Mouse (Mus musculus) erythroid progenitor cell, adult 5-6 weeks (primary cell): Measurements from ENCODE around the gene Tcf7. TPM values are rescaled to one million over a fixed set of nuclear protein-coding genes. Genes with fewer than 3 reads are reported as not detected.

Source experiments
- ATAC-seq: replicated peaks from 2 replicates; pipeline ENCODE4 v1.8.0; 2016; ENCODE audit warnings: moderate number of reproducible peaks, mild to moderate bottlenecking, moderate TSS enrichment, inconsistent platforms; ENCODE audit not compliant: poor library complexity, low FRiP score, severe bottlenecking
- total RNA-seq, 2 experiments: library from RNA; stranded (forward) in 1 of 2; stranded (reverse) in 1 of 2; fragments of 150-400 nt in 1 of 2; fragments of 186-747, 209-891 nt in 1 of 2; gene quantifications; 2 replicates each; pipeline versions ENCODE4 v1.2.3 to v1.2.4; 2015 to 2017; ENCODE audit warnings: low replicate concordance in 2 of 2

The Tcf7 gene
- total RNA-seq, 2 experiments from 2014 or later, result 1.4 to 22.6 TPM

DNA sequence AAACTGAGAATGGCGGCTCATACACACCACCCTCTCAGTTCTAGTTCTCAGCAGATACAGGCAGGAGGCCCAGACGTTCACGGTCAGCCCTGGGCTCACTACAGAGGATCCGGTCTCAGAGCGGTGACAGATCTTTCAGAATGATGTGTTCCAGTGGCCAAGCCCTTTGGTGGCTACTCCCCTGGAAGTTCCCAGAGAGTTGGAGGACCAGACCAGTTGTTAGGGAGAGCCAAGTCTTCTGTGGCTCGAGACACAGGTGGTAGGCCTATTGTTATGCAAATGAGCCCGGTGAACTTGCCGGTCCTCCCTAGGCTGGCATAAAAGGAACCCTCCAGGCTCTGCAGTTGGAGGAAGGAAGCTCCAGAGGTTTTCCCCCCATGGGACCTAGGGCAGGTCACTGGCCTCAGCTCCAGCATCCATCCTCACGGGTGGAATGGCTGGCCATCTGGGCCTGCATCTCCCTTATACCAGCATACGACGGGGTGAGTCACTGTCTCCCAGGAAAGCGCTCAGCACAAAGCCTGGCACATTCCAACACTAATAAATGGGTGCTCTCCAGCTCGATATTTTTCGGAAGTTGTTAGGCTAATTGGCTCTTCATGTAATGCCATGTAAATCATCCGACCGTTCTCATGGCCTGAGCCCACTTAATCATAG is 3.6 kb upstream of the Tcf7 start:
- ATAC-seq, result no peak

DNA sequence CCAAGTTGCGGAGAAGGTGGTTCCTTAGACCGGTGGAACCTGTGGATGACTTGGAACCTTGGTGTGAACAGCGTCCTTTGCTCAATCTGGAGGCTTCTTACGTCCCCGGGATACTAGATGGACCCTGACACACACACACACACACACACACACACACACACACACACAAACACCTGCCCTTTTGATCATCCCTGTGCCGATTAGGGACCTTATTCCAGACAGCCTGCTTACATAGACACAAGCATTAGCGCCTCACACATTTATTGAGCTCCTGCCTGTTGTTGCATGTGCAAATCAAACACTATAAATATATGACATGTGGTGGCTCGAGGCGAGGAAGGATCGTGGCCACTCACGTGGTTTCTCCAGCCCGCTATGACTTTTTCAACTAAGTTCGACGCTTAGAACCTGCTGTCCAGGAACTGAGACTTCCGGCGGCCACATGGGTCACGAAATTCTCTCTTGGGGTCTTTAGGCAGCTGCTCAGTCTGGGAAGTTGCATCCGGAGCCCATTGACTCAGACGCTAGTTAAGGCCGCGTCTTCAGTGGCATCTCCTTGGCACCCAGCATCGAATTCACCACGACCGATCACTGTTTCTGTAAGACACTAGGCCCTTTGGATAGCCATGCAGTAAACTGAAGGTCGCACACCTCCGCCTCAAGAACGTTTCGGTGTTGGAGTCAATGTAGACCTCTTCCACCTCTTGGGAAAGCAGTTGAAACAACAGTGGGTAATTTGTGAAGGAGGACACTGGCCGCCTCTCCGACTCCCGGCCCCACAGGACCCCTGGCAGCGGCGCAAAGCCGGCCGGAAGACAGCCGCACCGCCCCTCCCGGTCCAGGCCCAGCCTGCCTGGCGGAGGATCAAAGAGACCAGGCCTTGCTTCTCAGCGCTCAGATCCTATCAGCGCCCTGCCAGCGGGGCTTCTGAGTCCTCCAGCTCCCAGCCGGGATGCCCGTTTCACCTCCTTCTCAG is 1.1 kb upstream of the Tcf7 start:
- no peak for ATAC-seq

DNA sequence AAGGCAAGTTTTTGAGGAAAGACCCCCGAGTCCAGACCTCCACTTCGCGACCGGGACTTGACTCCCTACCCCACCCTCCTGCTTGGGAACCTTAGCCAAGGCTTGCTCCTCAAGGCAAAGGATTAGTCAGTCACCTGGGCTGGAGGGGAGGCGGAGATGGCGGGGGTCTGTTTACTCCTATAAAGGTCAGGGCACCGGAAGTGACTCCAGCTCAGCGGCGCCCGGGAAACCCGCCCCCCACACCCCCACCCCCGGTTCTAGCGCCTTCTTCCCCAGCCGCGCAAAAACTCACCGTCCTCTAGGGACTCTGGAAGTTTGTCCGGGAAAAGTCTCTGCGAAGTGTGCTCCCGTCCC is 417 bp downstream of the Tcf7 start:
- ATAC-seq, result no peak

DNA sequence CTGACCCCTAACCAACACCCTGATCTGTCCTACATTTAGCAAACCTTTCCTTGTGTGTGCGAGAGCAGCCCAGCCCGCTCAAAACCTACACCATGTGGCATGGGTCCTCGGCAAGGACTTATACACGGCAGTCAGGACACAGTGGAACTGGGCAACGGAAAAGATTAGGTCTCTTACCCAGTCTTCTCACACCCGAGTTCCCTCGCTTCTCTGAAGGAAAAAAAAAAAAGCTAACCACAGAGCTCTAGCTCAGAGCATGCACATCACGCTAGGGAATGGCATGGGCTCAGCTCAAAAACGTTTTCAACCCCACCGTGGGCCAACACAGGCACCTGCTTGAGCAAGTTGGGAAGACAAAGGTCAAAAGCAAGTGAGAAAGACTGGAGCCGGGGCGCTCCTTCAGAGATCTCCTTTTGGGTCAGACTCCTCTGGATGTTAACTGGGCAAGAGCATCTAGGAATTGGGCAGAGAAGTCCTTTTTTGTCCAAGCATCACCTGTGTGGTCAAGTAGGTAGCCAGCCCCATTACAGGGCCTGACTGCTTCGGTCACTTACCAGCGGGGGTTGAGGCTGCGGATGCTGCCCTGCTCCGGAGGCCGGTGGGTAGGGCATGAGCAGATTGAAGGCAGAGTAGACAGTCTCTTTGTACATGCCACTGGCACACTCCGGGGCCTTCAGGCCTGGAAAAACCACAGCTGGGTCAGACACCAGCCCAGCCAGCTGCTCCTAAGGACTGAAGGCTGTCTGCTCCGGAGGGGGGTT is 1.1 kb downstream of the Tcf7 start:
- no peak for ATAC-seq

DNA sequence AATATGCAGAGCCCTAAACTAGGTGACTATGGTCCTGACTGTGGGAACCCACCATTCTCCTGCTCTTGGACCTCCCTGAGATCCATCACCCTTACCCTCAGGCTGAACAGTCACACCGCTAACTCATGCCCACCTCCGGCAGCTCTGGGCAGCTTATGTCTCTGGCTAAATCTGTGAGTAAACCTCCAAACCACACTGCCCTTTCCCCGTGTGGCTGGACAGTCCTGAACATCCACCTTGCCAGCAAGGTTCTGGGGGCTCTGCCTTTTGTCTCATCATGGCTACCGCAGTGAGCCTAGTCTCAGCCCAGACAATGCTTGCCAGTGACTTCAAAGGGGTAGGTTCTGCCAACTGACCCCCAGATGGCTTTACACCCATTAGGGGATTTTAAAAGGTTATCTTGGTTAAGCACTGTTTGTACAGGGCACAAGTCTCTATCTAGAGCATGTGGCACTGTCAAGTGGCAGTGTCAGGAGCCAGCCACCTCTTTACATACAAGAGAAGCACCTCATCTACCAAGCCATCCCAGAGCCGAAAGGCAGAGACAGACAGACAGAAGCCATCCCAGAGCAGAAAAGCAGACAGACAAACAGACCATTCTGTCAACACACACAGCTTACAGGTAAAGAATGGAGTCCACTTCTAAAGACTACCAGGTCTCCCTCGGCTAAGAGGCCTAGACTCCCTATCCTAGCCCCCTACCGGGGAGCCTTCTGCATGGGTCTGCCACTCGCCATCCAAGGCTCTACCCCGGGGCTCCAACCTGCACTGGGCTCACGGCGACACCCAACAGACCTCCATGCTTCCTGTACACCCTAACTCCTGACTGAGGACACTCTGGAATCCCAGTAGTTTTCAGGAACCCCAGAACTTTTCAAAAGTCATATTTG is 2.0 kb downstream of the Tcf7 start:
- ATAC-seq, result no peak

DNA sequence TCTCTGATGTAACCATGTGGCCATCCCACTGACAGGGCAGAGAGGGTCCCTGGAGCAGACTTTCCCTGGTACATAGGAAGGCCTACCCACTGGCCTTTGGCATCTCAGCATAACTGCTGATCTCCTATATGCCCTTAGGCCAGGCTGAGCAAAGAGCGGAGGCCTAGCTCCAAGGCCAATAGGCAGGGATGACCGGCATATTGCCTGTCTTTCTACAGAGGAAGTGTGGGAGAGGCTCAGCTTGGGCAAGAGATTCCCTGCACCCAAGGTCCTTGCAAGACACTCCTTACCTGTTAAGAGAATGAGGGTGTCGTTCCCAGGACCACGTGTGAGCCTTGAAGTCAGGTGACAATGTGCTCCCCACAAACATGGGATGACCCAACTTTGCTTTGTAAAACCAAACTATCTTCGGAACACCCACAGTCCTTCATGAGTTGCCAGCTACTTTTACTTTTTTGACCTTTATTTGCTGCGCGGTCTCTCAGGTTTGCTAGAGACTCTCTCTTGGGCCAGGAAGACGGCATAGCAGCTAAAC is 3.1 kb downstream of the Tcf7 start:
- no peak for ATAC-seq

DNA sequence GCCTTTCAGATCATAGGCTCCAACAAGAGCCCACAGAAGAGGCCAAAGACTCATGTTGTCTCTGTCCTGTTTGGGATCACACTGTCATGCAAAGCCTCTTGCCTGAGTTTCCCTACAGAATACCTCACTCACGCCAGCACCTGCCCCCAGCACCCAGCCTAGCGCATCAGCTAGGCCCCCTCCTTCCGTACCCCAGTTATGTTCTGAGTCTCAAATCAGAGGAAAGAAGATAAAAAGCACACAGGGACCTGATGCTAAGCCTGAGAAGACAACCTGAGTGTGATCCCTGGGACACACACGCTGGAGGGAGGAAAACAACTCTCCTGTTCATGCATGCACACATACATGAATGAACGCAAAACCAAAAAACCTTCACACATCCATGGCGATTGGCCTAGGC is 3.8 kb downstream of the Tcf7 start:
- ATAC-seq, result no peak

DNA sequence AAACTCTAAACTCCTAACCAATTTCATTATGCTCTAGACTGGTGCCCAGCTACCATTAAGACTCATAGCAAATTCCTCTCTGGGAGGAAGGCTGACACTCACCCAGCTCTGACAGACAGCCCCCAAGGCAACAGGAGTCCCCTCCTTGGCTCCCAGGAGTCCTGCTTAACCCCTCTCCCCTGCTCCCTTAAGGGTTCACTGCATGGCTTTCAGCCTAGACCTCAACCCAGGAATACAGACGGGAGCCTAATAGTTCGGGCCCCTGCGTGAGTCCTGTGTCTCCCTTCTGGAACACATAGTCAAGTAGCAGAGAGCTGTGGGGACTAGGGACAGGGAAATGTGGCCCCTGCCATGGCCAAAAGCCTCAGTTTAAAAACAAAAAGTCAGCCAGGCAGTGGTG is 4.7 kb downstream of the Tcf7 start:
- ATAC-seq, result no peak

DNA sequence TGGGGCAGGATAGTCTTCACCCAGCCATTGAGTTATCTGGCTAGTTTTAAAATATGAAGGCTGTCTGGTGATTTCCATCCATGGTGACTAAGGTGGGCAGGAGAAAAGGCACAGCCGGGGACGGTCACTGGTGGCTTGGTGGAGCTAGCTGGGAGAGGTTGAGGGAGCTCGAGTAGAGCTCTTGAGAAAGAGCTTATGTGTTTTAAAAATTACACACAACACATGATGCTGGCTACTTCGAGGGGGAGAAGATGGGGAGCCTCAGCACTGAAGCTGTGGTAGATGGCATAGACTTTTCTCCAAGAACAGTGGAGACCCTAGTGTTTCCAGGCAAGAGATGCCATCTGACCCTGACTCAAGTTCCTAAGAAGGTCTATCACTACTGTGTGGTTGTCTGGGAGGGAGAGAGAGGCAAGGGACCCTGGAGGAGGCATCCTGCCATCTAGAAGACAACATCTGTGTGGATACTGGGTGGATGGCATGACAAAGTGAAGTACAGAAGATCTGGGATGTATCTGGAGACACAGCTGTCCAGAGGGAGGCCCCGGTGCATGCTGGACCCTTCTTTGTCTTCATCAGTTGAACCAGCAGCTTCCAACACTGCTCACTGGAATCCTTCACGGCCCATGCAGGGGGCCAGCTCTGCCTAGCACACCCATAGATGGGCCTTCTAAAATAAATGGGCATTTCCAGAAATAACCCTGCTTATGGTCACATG is 5.2 kb downstream of the Tcf7 start:
- ATAC-seq, result no peak

DNA sequence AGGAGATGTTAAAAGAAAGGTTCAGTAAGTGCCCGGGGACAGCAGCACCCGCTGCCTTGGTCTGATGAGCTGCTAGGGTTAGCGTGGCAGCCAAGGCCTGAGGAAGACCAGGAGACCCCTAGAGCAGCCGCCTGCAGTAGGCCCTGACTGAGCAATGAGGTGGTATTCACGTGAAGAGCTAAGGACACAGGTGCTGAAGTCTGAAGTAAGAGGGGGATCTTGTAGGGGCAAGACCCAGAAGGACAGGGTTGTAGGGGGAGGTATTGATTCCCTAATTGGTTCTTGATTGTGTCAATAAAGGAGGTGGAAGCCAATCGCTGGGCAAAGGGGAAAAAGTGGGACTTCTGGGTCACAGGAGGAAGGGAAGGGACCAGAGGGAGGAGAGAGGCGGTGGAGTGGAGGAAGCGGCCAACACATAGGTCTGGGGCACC is 5.8 kb downstream of the Tcf7 start:
- ATAC-seq, result no peak

DNA sequence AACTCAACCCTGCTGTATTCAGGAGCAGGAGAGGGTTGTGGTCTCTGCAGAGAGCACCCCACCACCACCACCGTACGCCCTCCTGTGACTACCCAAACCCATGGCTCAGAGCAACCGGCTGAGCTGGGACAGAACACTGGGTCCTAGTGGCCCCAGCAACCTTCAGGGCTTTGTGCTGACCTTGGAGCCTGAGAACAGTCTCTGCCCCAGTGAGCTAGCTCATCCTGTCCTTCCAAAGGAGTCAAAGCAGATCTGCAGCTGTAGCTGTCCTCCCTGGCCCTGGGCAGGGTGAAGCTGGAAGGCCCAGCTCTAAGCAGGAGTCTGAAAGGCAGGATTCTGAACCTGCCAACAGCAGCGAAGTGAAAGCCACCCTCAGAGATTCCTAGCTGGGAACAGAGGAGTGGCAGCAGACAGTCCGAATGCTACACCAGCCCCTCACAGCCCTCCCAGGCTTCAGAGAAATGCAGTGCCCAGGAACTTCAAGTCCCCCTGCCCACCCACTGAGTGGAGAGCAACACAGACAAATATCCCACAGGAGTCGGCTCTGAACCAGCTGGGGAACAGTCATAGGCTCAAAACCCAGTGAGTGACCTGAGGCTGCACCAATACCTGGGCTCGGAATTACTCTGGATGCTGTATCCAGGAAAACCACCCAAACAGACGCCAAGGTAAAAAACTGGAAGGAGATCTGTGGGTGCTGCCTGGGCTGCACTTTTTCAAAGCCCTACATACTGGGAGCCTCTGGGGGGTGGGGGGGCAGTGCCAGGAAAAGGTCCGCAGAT is 6.8 kb downstream of the Tcf7 start:
- no peak for ATAC-seq

DNA sequence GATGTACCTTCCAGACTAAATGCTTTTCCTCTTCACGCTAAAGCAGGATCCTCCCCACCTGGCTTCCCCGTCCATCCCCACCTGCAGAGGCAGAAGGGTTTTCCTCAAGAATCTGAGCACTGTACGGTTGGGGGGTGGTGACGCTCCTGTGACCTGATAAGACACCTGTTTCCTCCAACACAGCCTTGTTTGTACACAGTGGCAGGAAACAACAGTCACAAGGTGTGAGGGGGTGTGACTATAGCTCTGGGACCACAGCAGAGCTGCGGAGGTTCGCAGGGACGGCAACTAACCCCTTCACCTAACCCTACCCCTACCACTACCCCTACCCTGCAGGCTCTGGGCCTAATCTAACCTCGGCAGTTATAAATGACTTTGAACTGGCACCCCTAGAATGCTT is 7.4 kb downstream of the Tcf7 start:
- no peak for ATAC-seq

DNA sequence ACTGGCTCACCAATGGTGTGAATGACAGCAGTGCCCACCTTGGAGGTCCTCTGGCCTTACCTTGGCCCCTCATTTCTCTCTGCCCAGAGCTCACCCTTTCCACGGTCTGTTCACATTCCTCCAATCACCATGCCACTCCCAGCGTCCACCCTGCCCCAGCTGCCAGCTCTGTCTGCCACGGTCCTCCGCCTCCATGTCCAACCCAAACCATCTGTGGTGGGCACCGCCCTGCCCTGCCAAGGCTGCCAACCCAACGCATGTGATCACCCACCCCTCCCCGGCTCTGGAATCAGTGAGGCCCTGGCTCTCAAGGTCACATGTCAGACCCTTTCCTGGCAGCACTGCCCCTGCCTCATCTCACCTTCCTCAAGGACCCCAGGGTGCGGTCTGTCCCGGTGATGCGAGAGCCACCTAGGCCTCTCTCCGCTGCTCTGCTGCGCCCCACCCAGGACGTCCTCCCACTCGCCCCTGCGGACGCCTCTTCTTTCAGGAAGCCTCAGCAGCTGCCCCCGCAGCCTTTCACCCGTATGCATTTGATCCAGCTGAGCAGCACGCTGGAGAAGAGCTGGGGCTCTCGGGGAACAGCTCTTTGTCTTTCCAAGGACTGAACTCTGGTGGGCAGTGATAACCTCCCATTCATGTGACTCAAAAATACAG is 8.2 kb downstream of the Tcf7 start:
- no peak for ATAC-seq

DNA sequence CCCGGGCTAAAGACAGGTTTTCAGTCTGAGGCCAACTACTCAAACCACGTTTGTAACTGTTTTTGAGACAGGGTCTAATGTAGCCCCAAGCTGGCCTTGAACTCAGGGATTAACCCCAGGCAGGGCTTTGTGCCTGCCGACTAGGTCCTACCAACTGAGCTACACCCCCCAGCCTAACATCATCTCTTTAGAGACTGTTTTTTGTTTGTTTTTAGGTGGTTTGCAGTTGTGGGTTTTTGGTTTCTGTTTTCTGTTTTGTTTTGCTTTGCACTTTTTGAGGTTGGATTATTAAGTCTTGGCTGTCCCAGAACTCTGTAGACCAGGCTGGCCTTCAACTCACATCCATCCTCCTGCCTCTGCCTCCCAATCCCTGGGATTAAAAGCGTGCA is 8.9 kb downstream of the Tcf7 start:
- no peak for ATAC-seq

DNA sequence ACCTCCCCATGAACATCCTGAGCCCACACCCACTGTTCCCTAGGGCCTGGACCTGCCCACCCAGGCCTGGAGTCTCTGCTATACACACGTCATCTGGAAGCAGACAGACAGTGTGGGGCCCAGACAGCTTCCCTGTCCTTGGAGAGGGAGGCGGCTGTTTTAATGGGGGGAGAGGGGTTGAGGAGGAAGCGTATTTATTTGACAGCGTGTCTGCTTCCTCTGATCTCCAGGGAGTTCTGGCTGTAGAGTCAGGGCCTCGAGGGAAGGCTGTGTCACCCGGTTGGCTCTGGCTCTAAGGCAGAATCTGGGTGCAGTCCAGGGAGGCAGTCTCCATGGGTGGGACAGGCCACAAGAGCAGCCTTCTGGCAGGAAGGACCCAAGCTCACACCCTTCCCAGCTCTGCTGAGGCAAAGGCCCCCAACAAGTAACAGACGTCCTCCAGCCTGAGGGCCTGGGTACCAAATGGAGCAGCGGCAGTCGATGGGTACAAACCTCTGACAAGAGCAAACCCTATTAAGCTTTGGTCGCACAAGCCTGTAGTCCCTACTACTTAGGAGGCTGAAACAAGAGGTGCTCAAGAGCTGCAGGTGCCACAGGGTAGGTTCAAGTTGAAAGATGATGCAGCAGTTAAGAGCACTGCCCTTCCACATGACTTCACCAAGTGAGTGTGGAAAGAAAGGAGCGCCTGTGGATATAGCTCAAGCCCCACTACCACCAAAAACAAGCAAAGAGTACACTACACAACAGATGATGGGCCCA is 9.5 kb downstream of the Tcf7 start:
- no peak for ATAC-seq

DNA sequence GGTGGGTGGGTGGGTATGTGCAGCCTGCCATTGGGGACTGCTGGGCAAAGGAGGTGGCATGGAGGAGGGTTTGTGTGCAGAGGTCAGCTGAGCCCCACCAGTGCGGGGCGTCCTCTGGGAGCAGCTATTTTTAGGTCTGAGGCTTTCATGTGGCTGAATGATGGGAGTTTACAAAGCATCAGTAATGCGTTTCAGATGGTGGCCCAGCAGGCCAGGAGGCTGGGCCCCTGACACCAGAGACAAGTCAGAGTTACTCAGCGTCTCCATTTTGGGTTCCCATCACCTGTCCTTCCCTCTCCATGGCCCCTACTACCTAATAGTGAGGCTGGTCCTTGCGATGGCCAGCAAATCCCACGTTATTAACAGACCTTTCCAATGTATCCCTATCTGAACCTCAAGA is 10.2 kb downstream of the Tcf7 start:
- no peak for ATAC-seq
